Mouse (Mus musculus): ENCODE measurements at regions not wholly inside any gene's neighbourhood (a gene's known extent, or its start where the extent isn't known, plus 50 kb on each side); places are given as distances from the start of the nearest gene placed in this dataset.

GRCm38 (mm10) chr11:43353030-43353429, 73.0 kb downstream of the Pttg1 start:
- TF ChIP-seq CTCF (conservative IDR thresholded peaks at IDR 0.05; ENCODE audit: low read length) (no peak), POU5F1 (IDR thresholded peaks at IDR 0.05; ENCODE audit: borderline replicate concordance, low read length) (no peak)
